Mouse (Mus musculus) midbrain, embryonic 13.5 days (tissue): ENCODE measurements around the gene Auts2. TPM values are rescaled to one million over a fixed set of nuclear protein-coding genes. Genes with fewer than 3 reads are reported as not detected.
A peak's percentile ranks its signal among the peaks of the same experiment; 100 is the strongest.

ENCODE experiments used
- ATAC-seq: fragments of 200-750 bp; cut with Nextera tagmentation; 2 replicates; pipeline ENCODE4 v1.8.0; 2017; ENCODE audit warnings: mild to moderate bottlenecking, moderate TSS enrichment, moderate library complexity
- H3K27ac ChIP-seq: fragments of 300-500 bp; sonication (generic); 2 replicates; pipeline ENCODE4 v1.5.1; 2015; ENCODE audit warnings: inconsistent platforms, mild to moderate bottlenecking, moderate library complexity
- H3K27me3 ChIP-seq: fragments of 300-500 bp; sonication (generic); 2 replicates; pipeline ENCODE4 v1.6.1; 2015; ENCODE audit warnings: mild to moderate bottlenecking, inconsistent platforms
- H3K36me3 ChIP-seq: fragments of 300-500 bp; sonication (generic); 2 replicates; pipeline ENCODE4 v1.6.1; 2015; ENCODE audit warnings: mild to moderate bottlenecking, inconsistent platforms
- H3K4me1 ChIP-seq: fragments of 300-500 bp; sonication (generic); replicated peaks from 2 replicates; pipeline ENCODE4 v1.6.1; 2015; ENCODE audit warnings: inconsistent platforms
- H3K4me2 ChIP-seq: fragments of 300-500 bp; sonication (generic); replicated peaks from 2 replicates; pipeline ENCODE4 v1.6.1; 2015; ENCODE audit warnings: moderate library complexity, mild to moderate bottlenecking, inconsistent platforms
- H3K4me3 ChIP-seq: fragments of 300-500 bp; sonication (generic); replicated peaks from 2 replicates; pipeline ENCODE4 v1.5.1; 2015; ENCODE audit warnings: mild to moderate bottlenecking, inconsistent platforms
- H3K9ac ChIP-seq: fragments of 300-500 bp; sonication (generic); replicated peaks from 2 replicates; pipeline ENCODE4 v1.6.1; 2015; ENCODE audit warnings: mild to moderate bottlenecking, inconsistent platforms
- H3K9me3 ChIP-seq: fragments of 300-500 bp; sonication (generic); 2 replicates; pipeline ENCODE4 v1.6.1; 2016; ENCODE audit warnings: mild to moderate bottlenecking, inconsistent platforms
- WGBS: fragments of 180-500 bp; shearing (Covaris S2); methylation state at CpG from one replicate; pipeline ENCODE4 v1.1.7; 2015; 5-methylcytosine and 5-hydroxymethylcytosine counted together
- polyA plus RNA-seq: library from polyadenylated mRNA; unstranded; fragments of >200 nt; fragmentation: Nextera tagmentation; extraction: Ambion mirVana; gene quantifications from 2 replicates; pipeline ENCODE4 v1.2.1, GENCODE M21; 2015

Gene Auts2
- polyA plus RNA-seq, 1 experiment from 2014 or later = 76.2 TPM

DNA sequence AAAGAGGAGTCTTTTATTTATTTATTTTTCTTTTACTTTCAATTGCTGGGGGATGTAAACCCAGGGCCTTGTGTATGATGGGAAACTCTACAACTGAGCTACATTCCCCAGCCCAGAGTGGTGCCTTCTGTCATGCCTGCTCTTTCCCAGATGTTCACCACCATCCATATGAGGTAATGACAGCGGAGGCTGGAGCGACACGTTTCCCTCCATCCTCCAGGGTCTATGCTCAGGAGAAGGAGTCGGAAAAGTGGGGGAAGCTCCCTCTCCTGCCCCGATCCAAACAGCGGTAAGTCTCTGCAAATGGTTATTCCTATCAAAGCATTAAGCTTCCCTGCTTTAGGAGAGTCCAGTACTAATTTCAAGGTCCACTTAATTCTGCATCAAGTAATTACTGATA is 768.4 kb downstream of the Auts2 start:
- ATAC-seq = peak; percentile 38
- peak overlapping the region; percentile 74 for H3K27ac ChIP-seq
- peaks cover 37% of the 10 kb centered on the region for H3K4me1 ChIP-seq
- H3K36me3 ChIP-seq = 0 out of 2 replicates have a peak, but pooled peaks cover 3% of the 10 kb centered on the region
- H3K9me3 ChIP-seq = no peaks in the 10 kb centered on the region
- H3K9ac ChIP-seq = no peak overlapping the region
- 74% methylated on average over 6 of the region's 6 CpGs for WGBS
- H3K27me3 ChIP-seq = no peaks in the 10 kb centered on the region
- no peak overlapping the region for H3K4me3 ChIP-seq
- H3K4me2 ChIP-seq = no peak overlapping the region

DNA sequence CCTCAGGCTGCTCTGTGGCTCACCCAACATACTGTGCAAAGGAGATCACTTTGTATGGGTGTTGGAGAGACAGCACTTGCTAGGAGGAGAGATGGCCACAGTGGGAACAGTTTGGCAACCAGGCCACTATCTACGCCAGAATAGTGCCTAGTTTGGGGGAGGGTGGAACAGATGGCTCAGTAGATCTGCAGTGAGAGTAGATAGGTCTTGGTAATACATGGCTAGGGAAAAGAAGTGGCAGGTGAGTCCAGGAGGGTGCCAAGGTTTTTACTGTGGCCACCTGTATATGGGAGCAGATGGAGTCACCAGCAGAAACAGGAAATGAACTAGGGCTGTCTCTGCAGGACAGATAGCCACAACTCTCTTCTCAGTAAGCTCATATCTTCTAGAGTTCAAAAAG is 770.5 kb downstream of the Auts2 start:
- no peak overlapping the region for H3K4me2 ChIP-seq
- no peak overlapping the region for H3K4me3 ChIP-seq
- 88% methylated on average over 1 of the region's 1 CpGs for WGBS
- H3K9me3 ChIP-seq = no peaks in the 10 kb centered on the region
- H3K27ac ChIP-seq = no peak overlapping the region
- ATAC-seq = no peak
- H3K9ac ChIP-seq = no peak overlapping the region
- no peaks in the 10 kb centered on the region for H3K27me3 ChIP-seq
- H3K36me3 ChIP-seq = 0 out of 2 replicates have a peak, but pooled peaks cover 3% of the 10 kb centered on the region
- peaks cover 52% of the 10 kb centered on the region for H3K4me1 ChIP-seq

DNA sequence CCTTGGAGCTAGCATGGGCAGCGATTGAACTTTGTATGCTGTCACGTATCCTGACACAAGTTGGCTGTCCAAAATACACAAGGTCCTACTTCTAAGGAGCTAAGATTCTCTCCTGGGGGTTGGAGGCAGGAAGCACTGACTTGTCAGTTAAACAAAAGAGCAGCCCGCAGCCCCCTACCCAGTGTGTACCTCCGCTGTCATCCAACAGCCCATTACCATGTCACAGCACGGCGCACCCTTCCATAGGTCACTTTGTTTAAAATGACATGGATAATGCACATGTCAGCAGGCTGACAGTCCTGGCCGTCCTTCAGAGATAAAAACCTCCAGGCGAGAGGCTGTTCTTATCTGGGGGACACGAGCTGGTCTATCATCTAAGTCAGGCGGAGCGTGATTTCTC is 773.9 kb downstream of the Auts2 start:
- WGBS = 32% methylated on average over 11 of the region's 11 CpGs
- 0 out of 2 replicates have a peak, but pooled peaks cover 3% of the 10 kb centered on the region for H3K36me3 ChIP-seq
- no peak overlapping the region for H3K9ac ChIP-seq
- H3K9me3 ChIP-seq = no peaks in the 10 kb centered on the region
- H3K4me1 ChIP-seq = peaks cover 38% of the 10 kb centered on the region
- H3K27ac ChIP-seq = peak overlapping the region; percentile 68
- no peak overlapping the region for H3K4me3 ChIP-seq
- ATAC-seq = peak; percentile 86
- H3K4me2 ChIP-seq = no peak overlapping the region
- no peaks in the 10 kb centered on the region for H3K27me3 ChIP-seq

DNA sequence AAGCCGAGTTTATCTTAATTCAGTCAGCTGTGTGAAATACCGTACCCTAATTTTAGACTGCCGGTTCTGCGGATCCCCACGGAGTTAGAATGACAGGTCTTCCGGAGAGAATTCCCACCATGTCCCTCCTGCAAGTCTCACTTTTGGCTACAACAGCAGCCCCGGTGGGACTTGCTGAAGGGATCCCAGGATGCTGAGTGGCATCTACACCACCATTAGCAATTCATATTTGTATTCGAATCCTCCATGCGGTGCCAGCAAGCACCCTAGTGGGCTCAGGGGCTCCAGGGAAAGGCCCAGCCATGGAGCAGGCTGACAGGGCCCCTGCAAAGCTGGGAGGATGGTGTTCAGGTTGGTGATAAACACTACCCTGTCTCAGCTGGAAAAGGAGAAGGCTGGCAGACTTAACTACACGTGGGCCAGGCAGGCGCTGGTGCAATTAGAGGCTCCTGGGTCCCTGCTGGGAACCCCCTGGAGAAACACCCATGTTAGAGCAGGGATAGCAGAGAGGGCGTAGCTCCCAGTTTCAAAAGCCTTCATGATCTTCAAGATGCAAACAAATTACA is 775.4 kb downstream of the Auts2 start:
- H3K4me3 ChIP-seq = no peak overlapping the region
- no peaks in the 10 kb centered on the region for H3K9me3 ChIP-seq
- H3K4me1 ChIP-seq = peaks cover 36% of the 10 kb centered on the region
- 0 out of 2 replicates have a peak, but pooled peaks cover 3% of the 10 kb centered on the region for H3K36me3 ChIP-seq
- no peak overlapping the region for H3K4me2 ChIP-seq
- no peak for ATAC-seq
- WGBS = 60% methylated on average over 12 of the region's 12 CpGs
- H3K27ac ChIP-seq = 0 out of 2 replicates have a peak overlapping the region, but pooled peaks have one; percentile 30
- no peaks in the 10 kb centered on the region for H3K27me3 ChIP-seq
- no peak overlapping the region for H3K9ac ChIP-seq

DNA sequence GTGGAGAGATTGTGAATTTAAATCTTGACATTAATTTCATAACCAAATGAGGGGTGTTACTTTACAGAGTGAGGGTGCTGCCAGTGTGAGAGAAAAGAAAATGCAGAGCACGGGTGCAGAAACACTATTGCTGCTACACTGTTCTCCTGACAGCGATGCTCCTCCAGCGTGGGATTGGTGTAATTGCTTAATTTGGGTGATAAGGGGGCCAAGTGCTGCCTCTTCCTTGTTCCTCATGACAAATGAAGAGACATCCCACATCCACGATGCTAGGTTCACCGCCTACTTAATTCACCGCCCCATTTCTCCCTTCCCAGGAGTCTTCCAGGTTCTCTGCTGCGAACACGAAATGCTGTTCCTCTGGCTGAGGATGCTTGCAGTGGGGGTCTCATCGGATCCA is 776.0 kb downstream of the Auts2 start:
- Histone ChIP-seq H3K27me3 (no peaks in the 10 kb centered on the region), H3K27ac (peak overlapping the region; percentile 14), H3K4me1 (peaks cover 36% of the 10 kb centered on the region), H3K4me3 (no peak overlapping the region), H3K9me3 (no peaks in the 10 kb centered on the region), H3K36me3 (0 out of 2 replicates have a peak, but pooled peaks cover 3% of the 10 kb centered on the region), H3K9ac (no peak overlapping the region), H3K4me2 (no peak overlapping the region)
- ATAC-seq = no peak
- 75% methylated on average over 9 of the region's 9 CpGs for WGBS

DNA sequence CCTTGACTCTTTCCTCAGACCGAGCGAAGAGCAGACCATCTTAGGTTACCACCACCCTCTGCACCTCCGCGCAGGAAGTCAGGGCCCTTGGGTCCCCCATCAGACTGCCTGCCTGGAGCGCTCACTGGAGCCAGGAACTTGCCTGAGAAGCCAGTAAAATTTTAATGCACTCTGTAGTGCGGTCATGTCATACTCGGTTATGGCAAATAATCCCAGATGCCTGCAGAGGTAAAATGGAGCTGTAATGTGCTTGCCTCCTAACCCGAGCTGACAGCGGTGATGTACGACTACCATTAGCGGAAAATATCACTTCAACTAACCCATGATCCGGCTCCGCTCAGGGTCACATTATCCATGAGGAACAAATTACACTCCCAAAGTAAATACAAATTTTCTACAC is 783.7 kb downstream of the Auts2 start:
- Histone ChIP-seq H3K4me3 (no peak overlapping the region), H3K36me3 (no peaks in the 10 kb centered on the region), H3K27ac (no peak overlapping the region), H3K9ac (no peak overlapping the region), H3K27me3 (no peaks in the 10 kb centered on the region), H3K4me1 (no peaks in the 10 kb centered on the region), H3K9me3 (no peaks in the 10 kb centered on the region), H3K4me2 (no peak overlapping the region)
- ATAC-seq = no peak
- WGBS = 88% methylated on average over 13 of the region's 13 CpGs

DNA sequence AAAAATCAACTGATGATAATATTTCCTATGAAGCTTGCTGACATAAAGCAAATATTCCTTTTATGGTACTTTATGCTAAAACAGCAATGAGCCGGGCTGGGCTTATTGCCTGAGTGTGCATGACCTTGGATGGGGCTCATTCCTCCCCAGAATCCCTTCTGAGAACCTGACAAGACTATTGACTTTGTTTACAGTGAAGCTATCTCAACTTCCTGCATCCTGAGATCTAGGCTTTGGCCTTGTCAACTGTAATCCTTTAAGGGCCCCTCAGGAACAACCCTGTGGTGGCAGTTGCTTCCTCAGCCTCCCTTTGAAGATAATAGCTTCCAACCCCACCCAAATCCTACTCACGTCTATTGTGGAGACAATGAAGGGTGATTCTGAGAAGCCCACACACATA is 792.8 kb downstream of the Auts2 start:
- Histone ChIP-seq H3K4me2 (no peak overlapping the region), H3K27me3 (no peaks in the 10 kb centered on the region), H3K9ac (no peak overlapping the region), H3K36me3 (no peaks in the 10 kb centered on the region), H3K9me3 (no peaks in the 10 kb centered on the region), H3K4me3 (no peak overlapping the region), H3K27ac (no peak overlapping the region), H3K4me1 (peaks cover 18% of the 10 kb centered on the region)
- no peak for ATAC-seq
- WGBS = 60% methylated on average over 2 of the region's 2 CpGs

DNA sequence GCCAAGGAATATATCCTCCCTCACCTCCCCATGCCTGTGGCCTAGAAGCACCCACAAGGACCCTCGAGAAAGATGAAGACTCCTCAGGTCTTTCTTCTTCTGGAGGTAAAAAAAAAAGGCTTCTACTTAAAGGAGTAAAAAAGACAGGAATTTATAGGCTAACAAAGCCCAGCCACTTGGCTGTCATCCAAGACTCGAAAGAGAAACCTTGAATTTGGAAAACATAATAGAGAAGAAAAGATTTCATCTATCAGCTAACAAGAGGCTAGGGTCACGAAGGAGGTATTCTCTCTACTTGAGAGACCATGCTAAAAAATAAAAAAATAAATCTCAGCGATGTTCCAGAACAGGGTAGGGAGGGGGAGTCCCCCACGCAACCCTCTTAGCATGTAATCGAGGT is 793.9 kb downstream of the Auts2 start:
- 33% methylated on average over 6 of the region's 6 CpGs for WGBS

DNA sequence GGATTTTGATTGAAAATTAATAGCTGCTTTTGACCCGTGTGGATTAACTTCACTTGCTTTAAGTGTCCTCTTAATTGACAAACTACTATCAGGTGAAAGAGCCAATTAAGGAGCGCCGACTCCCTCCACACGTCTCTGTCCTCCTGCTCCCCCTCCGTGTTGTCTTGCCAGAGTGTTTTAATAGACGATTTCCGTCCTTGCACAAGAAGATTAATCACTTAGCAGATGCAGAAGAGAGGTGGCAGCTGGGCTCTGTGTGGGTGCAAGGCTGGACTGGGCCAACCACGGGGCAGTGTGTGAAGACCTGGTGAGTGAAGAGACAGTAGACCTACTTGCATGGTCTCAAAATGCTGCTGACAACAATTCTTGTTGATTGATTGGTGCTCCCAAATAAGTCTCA is 800.1 kb downstream of the Auts2 start:
- 63% methylated on average over 8 of the region's 8 CpGs for WGBS
- H3K9me3 ChIP-seq = no peaks in the 10 kb centered on the region
- ATAC-seq = no peak
- no peak overlapping the region for H3K4me2 ChIP-seq
- no peaks in the 10 kb centered on the region for H3K27me3 ChIP-seq
- H3K4me1 ChIP-seq = 0 out of 2 replicates have a peak, but pooled peaks cover 7% of the 10 kb centered on the region
- H3K9ac ChIP-seq = no peak overlapping the region
- H3K4me3 ChIP-seq = no peak overlapping the region
- H3K36me3 ChIP-seq = no peaks in the 10 kb centered on the region
- H3K27ac ChIP-seq = no peak overlapping the region

More for the DNA sequence above, 793.9 kb downstream of the Auts2 start:
- H3K36me3 ChIP-seq = no peaks in the 10 kb centered on the region
- H3K4me2 ChIP-seq = no peak overlapping the region
- no peaks in the 10 kb centered on the region for H3K27me3 ChIP-seq
- H3K4me1 ChIP-seq = peaks cover 18% of the 10 kb centered on the region
- peak overlapping the region; percentile 76 for H3K27ac ChIP-seq
- ATAC-seq = no peak
- H3K9me3 ChIP-seq = no peaks in the 10 kb centered on the region
- no peak overlapping the region for H3K4me3 ChIP-seq
- H3K9ac ChIP-seq = no peak overlapping the region

DNA sequence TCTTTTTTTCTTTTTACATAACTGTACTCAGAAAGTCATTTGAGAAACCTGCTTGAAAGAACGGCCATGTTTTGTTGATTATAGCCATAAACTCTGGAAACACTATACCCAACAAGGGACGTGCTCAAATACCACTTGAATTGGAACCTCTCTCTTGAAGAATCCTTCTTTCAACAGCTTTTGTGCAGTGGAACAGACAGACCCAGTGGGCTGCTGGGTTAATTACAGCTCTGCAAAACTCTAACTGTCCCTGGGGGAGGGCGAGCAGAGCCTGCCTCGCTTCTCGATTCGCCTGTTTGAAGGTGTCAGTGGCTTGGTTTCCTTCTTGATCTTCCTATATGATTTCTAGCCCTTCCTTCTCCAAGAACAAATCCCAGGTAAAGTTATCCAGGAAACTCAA is 805.7 kb downstream of the Auts2 start:
- H3K27ac ChIP-seq = no peak overlapping the region
- H3K4me3 ChIP-seq = no peak overlapping the region
- ATAC-seq = no peak
- no peaks in the 10 kb centered on the region for H3K36me3 ChIP-seq
- H3K9ac ChIP-seq = no peak overlapping the region
- peaks cover 14% of the 10 kb centered on the region for H3K4me1 ChIP-seq
- H3K4me2 ChIP-seq = no peak overlapping the region
- H3K27me3 ChIP-seq = 0 out of 2 replicates have a peak, but pooled peaks cover 3% of the 10 kb centered on the region
- WGBS = 84% methylated on average over 6 of the region's 6 CpGs
- H3K9me3 ChIP-seq = no peaks in the 10 kb centered on the region

DNA sequence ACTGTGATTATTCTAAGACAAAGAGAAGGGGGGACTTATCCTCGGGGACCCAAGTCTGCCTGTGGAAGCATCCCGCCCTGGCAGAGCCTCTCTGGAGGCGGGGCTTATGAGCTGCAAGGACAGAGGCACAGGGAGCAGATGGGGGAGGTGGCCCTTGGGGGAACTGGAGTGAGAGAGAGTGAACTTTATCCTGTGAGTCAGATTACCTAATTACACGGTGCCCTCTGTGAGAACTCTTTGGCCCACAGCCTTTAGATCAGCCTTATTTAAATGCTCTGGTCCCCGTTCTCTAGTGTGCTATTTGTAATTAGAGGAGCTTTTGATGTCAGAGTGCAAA is 809.9 kb downstream of the Auts2 start:
- no peak overlapping the region for H3K4me3 ChIP-seq
- 2% methylated on average over 5 of the region's 5 CpGs for WGBS
- no peak for ATAC-seq
- 0 out of 2 replicates have a peak, but pooled peaks cover 3% of the 10 kb centered on the region for H3K27me3 ChIP-seq
- no peak overlapping the region for H3K9ac ChIP-seq
- peaks cover 16% of the 10 kb centered on the region for H3K4me1 ChIP-seq
- H3K9me3 ChIP-seq = no peaks in the 10 kb centered on the region
- no peaks in the 10 kb centered on the region for H3K36me3 ChIP-seq
- no peak overlapping the region for H3K27ac ChIP-seq
- no peak overlapping the region for H3K4me2 ChIP-seq

DNA sequence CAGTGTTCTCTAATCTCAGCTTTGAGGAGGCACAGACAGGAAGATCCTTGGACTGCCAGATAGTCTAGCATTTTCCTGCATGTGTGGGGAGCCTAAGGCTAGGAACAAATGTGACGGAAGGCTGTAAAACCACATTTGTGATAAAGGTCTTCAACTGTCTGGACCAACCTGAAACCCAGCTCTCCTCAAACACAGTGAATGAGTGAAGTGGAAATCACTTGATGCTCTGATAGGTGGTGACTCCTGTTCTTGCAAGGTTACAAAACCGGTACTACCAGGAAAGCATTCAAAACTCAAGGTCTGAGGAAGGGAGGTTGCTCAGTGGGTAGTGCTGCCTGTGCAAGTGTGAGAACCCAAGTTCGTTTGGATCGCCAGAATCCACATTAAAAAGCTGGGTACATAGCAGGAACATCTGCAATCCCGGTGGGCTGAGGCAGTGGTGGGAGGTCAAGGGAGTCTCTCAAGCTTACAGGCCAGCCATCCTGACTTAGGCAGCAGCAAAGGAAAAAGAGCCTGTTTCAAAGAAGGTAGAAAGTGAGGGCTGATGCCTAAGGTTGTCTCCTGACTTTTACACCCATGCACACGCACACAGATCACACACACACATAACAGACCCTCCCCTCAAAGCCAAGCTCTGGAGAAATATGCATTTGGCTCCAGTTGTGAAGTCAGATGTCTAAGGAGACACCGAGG is 810.4 kb downstream of the Auts2 start:
- no peaks in the 10 kb centered on the region for H3K36me3 ChIP-seq
- 59% methylated on average over 7 of the region's 7 CpGs for WGBS
- no peak for ATAC-seq
- H3K27ac ChIP-seq = no peak overlapping the region
- H3K4me2 ChIP-seq = no peak overlapping the region
- H3K4me1 ChIP-seq = peaks cover 21% of the 10 kb centered on the region
- no peak overlapping the region for H3K4me3 ChIP-seq
- no peak overlapping the region for H3K9ac ChIP-seq
- 0 out of 2 replicates have a peak, but pooled peaks cover 3% of the 10 kb centered on the region for H3K27me3 ChIP-seq
- H3K9me3 ChIP-seq = no peaks in the 10 kb centered on the region
